Mouse (Mus musculus): ENCODE results near the gene 1700042G07Rik. TPM values are rescaled to one million over a fixed set of nuclear protein-coding genes. Genes with fewer than 3 reads are reported as not detected.
A peak's percentile ranks its signal among the peaks of the same experiment; 100 is the strongest.

1700042G07Rik gene
- polyA plus RNA-seq, 1 experiment from 2014 or later, result not detected

DNA sequence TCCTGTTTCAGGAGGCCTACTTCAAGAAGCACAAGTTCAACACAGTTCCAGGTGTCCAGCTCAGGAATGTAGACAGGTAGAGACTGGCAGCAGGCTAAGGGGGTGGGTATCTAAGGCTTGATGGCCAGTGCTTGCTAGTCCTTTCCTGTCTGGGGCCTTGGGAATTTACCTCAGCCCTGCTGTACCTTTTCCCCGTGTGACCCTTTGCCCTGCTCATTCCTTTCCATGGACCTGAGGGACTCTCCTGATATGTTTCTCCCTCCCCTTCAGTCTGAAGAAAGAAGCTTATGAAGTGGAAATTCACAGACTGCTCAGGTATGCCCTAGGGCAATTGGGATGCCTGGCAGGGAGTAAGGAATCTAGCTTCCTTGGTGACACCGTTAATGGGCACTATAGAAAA lies 15.3 kb upstream of the 1700042G07Rik start:
- H3K4me2 ChIP-seq (replicated peaks), result no peak overlapping the region
- WGBS, result 88% methylated on average over 2 of the region's 2 CpGs
- H3K27ac ChIP-seq, result no peak overlapping the region
- no peaks in the 10 kb centered on the region for H3K27me3 ChIP-seq (ENCODE audit: control insufficient read depth, insufficient read depth, low read length)
- no peaks in the 10 kb centered on the region for H3K4me1 ChIP-seq (replicated peaks; ENCODE audit: control insufficient read depth, insufficient read depth, low read length)
- H3K36me3 ChIP-seq (replicated peaks; ENCODE audit: control insufficient read depth, insufficient read depth), result peaks cover 72% of the 10 kb centered on the region
- ATAC-seq (ENCODE audit: low FRiP score) (no peak), DNase-seq (ENCODE audit: low spot score) (no peak)
- H3K4me3 ChIP-seq (replicated peaks; ENCODE audit: low read length), result no peak overlapping the region
- no peaks in the 10 kb centered on the region for H3K9me3 ChIP-seq (ENCODE audit: control insufficient read depth, low read length)
- no peak overlapping the region for H3K9ac ChIP-seq

- H3K4me3 ChIP-seq (replicated peaks; ENCODE audit: low read length), result no peak overlapping the region
- no peaks in the 10 kb centered on the region for H3K9me3 ChIP-seq (ENCODE audit: control insufficient read depth, low read length)
- no peak overlapping the region for H3K9ac ChIP-seq
- H3K36me3 ChIP-seq (replicated peaks; ENCODE audit: control insufficient read depth, insufficient read depth), result peaks cover 52% of the 10 kb centered on the region
- no peaks in the 10 kb centered on the region for H3K4me1 ChIP-seq (replicated peaks; ENCODE audit: control insufficient read depth, insufficient read depth, low read length)
- no peak overlapping the region for H3K4me2 ChIP-seq (replicated peaks)
- no peak overlapping the region for H3K27ac ChIP-seq
- DNase-seq (ENCODE audit: low spot score) (peak; percentile 71), ATAC-seq (ENCODE audit: low FRiP score) (no peak)
- H3K27me3 ChIP-seq (ENCODE audit: control insufficient read depth, insufficient read depth, low read length), result no peaks in the 10 kb centered on the region
- WGBS, result 71% methylated on average over 3 of the region's 3 CpGs
Observed at GRCm38 (mm10) chr4:116159912-116160311, 13.3 kb upstream of the 1700042G07Rik start.

GRCm38 (mm10) chr4:116160769-116161168 lies 12.4 kb upstream of the 1700042G07Rik start:
- ATAC-seq (ENCODE audit: low FRiP score), result no peak
- whole genome bisulfite sequencing, result 82% methylated on average over 3 of the region's 3 CpGs
- DNase-seq (ENCODE audit: low spot score), result no peak

GRCm38 (mm10) chr4:116162142-116162541 lies 11.0 kb upstream of the 1700042G07Rik start:
- H3K36me3 ChIP-seq (replicated peaks; ENCODE audit: control insufficient read depth, insufficient read depth), result peaks cover 30% of the 10 kb centered on the region
- WGBS, result 78% methylated on average over 4 of the region's 4 CpGs

More at GRCm38 (mm10) chr4:116160769-116161168, 12.4 kb upstream of the 1700042G07Rik start:
- Histone ChIP-seq H3K4me3 (replicated peaks; ENCODE audit: low read length) (no peak overlapping the region), H3K27me3 (ENCODE audit: control insufficient read depth, insufficient read depth, low read length) (no peaks in the 10 kb centered on the region), H3K4me1 (replicated peaks; ENCODE audit: control insufficient read depth, insufficient read depth, low read length) (no peaks in the 10 kb centered on the region), H3K27ac (no peak overlapping the region), H3K36me3 (replicated peaks; ENCODE audit: control insufficient read depth, insufficient read depth) (peaks cover 44% of the 10 kb centered on the region), H3K9ac (no peak overlapping the region), H3K9me3 (ENCODE audit: control insufficient read depth, low read length) (no peaks in the 10 kb centered on the region), H3K4me2 (replicated peaks) (no peak overlapping the region)

GRCm38 (mm10) chr4:116164759-116165554 lies 8.2 kb upstream of the 1700042G07Rik start:
- H3K9me3 ChIP-seq (ENCODE audit: control insufficient read depth, low read length), result no peaks in the 10 kb centered on the region
- no peak overlapping the region for H3K4me3 ChIP-seq (replicated peaks; ENCODE audit: low read length)
- H3K27me3 ChIP-seq (ENCODE audit: control insufficient read depth, insufficient read depth, low read length), result no peaks in the 10 kb centered on the region
- 91% methylated on average over 2 of the region's 2 CpGs for WGBS
- ATAC-seq (ENCODE audit: low FRiP score) (no peak), DNase-seq (ENCODE audit: low spot score) (no peak)
- H3K4me1 ChIP-seq (replicated peaks; ENCODE audit: control insufficient read depth, insufficient read depth, low read length), result no peaks in the 10 kb centered on the region
- H3K27ac ChIP-seq, result no peak overlapping the region
- H3K9ac ChIP-seq, result no peak overlapping the region
- H3K36me3 ChIP-seq (replicated peaks; ENCODE audit: control insufficient read depth, insufficient read depth), result 0 out of 2 replicates have a peak, but pooled peaks cover 2% of the 10 kb centered on the region
- no peak overlapping the region for H3K4me2 ChIP-seq (replicated peaks)

More at GRCm38 (mm10) chr4:116162142-116162541, 11.0 kb upstream of the 1700042G07Rik start:
- Histone ChIP-seq H3K4me1 (replicated peaks; ENCODE audit: control insufficient read depth, insufficient read depth, low read length) (no peaks in the 10 kb centered on the region), H3K27me3 (ENCODE audit: control insufficient read depth, insufficient read depth, low read length) (no peaks in the 10 kb centered on the region), H3K27ac (no peak overlapping the region), H3K9ac (no peak overlapping the region), H3K9me3 (ENCODE audit: control insufficient read depth, low read length) (no peaks in the 10 kb centered on the region), H3K4me3 (replicated peaks; ENCODE audit: low read length) (no peak overlapping the region), H3K4me2 (replicated peaks) (no peak overlapping the region)
- ATAC-seq (ENCODE audit: low FRiP score) (no peak), DNase-seq (ENCODE audit: low spot score) (no peak)

DNA sequence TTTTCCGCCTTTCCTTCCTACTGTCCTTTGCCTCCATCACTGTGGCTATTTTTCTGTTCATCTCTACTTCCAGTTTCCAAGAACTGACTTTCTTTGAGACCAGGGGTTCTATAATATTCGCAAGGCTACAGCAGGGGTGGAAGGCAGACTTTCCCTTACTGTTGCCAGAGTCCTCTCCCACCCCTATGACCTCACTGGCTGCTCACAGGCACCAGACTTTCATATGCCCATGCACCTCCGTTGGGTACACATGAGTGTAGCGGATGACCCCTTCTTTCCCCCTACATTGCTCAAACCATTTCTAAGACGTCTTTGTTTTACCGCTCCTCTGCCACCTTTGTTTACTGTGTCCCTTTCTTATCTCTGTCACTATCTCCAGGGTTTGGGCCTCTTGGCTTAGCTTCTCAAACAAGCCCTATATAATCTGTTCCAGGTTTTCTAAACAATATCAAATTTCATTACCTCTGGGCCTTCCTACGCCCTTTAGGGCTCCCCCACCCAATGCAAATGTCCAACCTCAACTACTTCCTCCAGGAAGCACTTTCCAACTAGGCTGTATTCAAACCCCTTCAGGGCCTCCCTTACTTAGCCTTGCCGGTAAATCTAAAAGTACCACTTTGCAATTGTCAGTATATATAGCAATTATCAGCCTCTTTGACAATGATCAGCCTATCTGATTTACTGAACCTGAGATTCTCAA lies 7.3 kb upstream of the 1700042G07Rik start:
- Histone ChIP-seq H3K4me1 (replicated peaks; ENCODE audit: control insufficient read depth, insufficient read depth, low read length) (no peaks in the 10 kb centered on the region), H3K27ac (no peak overlapping the region), H3K9me3 (ENCODE audit: control insufficient read depth, low read length) (no peaks in the 10 kb centered on the region), H3K27me3 (ENCODE audit: control insufficient read depth, insufficient read depth, low read length) (no peaks in the 10 kb centered on the region), H3K4me3 (replicated peaks; ENCODE audit: low read length) (no peak overlapping the region), H3K4me2 (replicated peaks) (no peak overlapping the region), H3K36me3 (replicated peaks; ENCODE audit: control insufficient read depth, insufficient read depth) (no peaks in the 10 kb centered on the region), H3K9ac (no peak overlapping the region)
- no peak for ATAC-seq (ENCODE audit: low FRiP score)
- WGBS, result 82% methylated on average over 8 of the region's 8 CpGs
- DNase-seq (ENCODE audit: low spot score), result no peak

GRCm38 (mm10) chr4:116167404-116167803 lies 5.8 kb upstream of the 1700042G07Rik start, which contains the start of gene Tspan1:
Tspan1 (minus strand) TSS chr4:116167601.
- no peak within 1 kb of the TSS for H3K4me3 ChIP-seq (replicated peaks; ENCODE audit: low read length)
- no peaks in the 10 kb centered on the region for H3K36me3 ChIP-seq (replicated peaks; ENCODE audit: control insufficient read depth, insufficient read depth)
- H3K27me3 ChIP-seq (ENCODE audit: control insufficient read depth, insufficient read depth, low read length), result no peaks in the 10 kb centered on the region
- ATAC-seq (ENCODE audit: low FRiP score) (no peak), DNase-seq (ENCODE audit: low spot score) (no peak)
- H3K9me3 ChIP-seq (ENCODE audit: control insufficient read depth, low read length), result no peaks in the 10 kb centered on the region
- H3K4me2 ChIP-seq (replicated peaks), result no peak within 1 kb of the TSS
- 30% methylated on average over 7 of the region's 7 CpGs for WGBS
- H3K9ac ChIP-seq, result no peak within 1 kb of the TSS
- H3K4me1 ChIP-seq (replicated peaks; ENCODE audit: control insufficient read depth, insufficient read depth, low read length), result no peaks in the 10 kb centered on the region
- H3K27ac ChIP-seq, result no peak within 1 kb of the TSS

GRCm38 (mm10) chr4:116168617-116169352 lies 4.4 kb upstream of the 1700042G07Rik start:
- Histone ChIP-seq H3K9me3 (ENCODE audit: control insufficient read depth, low read length) (no peaks in the 10 kb centered on the region), H3K4me3 (replicated peaks; ENCODE audit: low read length) (no peak overlapping the region), H3K27me3 (ENCODE audit: control insufficient read depth, insufficient read depth, low read length) (no peaks in the 10 kb centered on the region), H3K9ac (no peak overlapping the region), H3K36me3 (replicated peaks; ENCODE audit: control insufficient read depth, insufficient read depth) (no peaks in the 10 kb centered on the region), H3K4me2 (replicated peaks) (no peak overlapping the region), H3K27ac (no peak overlapping the region), H3K4me1 (replicated peaks; ENCODE audit: control insufficient read depth, insufficient read depth, low read length) (no peaks in the 10 kb centered on the region)
- DNase-seq (ENCODE audit: low spot score) (peak; percentile 73), ATAC-seq (ENCODE audit: low FRiP score) (peak; percentile 77; the same call in 1 of the 2 replicates)
- WGBS, result 70% methylated on average over 8 of the region's 8 CpGs

DNA sequence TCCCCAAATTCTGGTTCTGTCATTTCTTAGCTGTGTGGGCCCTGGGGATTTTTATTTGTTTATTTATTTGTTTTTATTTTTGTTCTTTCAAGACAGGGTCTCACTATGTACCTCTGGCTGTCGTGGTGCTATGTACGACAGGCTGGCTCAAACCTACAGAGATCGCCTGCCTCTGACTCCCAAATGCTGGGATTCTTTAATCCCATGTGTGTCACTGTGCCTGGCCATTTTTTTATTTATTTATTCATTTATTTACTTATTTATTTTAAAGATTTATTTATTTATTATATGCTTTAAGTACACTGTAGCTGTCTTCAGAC lies 3.9 kb upstream of the 1700042G07Rik start:
- no peak for DNase-seq (ENCODE audit: low spot score)
- H3K27me3 ChIP-seq (ENCODE audit: control insufficient read depth, insufficient read depth, low read length), result no peaks in the 10 kb centered on the region
- no peak overlapping the region for H3K4me2 ChIP-seq (replicated peaks)
- H3K27ac ChIP-seq, result no peak overlapping the region
- H3K9ac ChIP-seq, result no peak overlapping the region
- H3K36me3 ChIP-seq (replicated peaks; ENCODE audit: control insufficient read depth, insufficient read depth), result no peaks in the 10 kb centered on the region
- no peaks in the 10 kb centered on the region for H3K4me1 ChIP-seq (replicated peaks; ENCODE audit: control insufficient read depth, insufficient read depth, low read length)
- no peak overlapping the region for H3K4me3 ChIP-seq (replicated peaks; ENCODE audit: low read length)
- 74% methylated on average over 3 of the region's 3 CpGs for WGBS
- ATAC-seq (ENCODE audit: low FRiP score), result peak; percentile 38; the same call in 1 of the 2 replicates
- no peaks in the 10 kb centered on the region for H3K9me3 ChIP-seq (ENCODE audit: control insufficient read depth, low read length)
